Mouse (Mus musculus): ENCODE measurements around the gene Lsm12. TPM values are rescaled to one million over a fixed set of nuclear protein-coding genes. Genes with fewer than 3 reads are reported as not detected.

Lsm12 gene
- polyA plus RNA-seq, 1 experiment = 41.5 TPM

DNA sequence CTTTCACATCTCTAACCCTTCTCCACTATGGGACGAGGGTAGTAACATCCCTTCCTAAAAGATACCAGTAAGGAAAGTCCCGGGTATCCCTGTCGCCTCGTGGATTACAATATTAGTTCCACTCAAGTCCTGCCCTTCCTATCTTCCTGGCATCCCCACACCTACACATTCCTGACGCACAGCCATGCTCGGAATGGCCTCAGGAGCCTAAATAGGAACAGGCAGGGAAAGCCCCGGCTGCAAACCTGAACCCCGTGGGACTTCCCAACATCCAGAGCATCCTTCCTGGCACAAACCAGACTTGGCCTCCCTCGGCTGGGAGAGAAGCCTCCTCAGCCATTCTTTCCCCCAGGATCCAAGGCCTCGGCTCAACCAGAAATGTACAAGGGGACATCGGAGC lies 30.4 kb upstream of the Lsm12 start:
- no peaks in the 10 kb centered on the region for H3K36me3 ChIP-seq (ENCODE audit: control insufficient read depth, insufficient read depth, low read length)
- H3K4me1 ChIP-seq (ENCODE audit: control insufficient read depth, insufficient read depth, low read length) = peaks cover 20% of the 10 kb centered on the region
- no peak overlapping the region for H3K27ac ChIP-seq (ENCODE audit: control insufficient read depth, insufficient read depth, low read depth, low read length)
- TF ChIP-seq POLR2A (IDR thresholded peaks at IDR 0.05; ENCODE audit: control insufficient read depth, low read depth, low read length) (no peak), CTCF (IDR thresholded peaks at IDR 0.05; ENCODE audit: control insufficient read depth, insufficient read depth, insufficient replicate concordance, low read depth, low read length) (no peak)
- H3K4me3 ChIP-seq (ENCODE audit: control insufficient read depth, low read depth, low read length) = no peak overlapping the region
- no peaks in the 10 kb centered on the region for H3K27me3 ChIP-seq (ENCODE audit: control insufficient read depth, insufficient read depth, low read length)

DNA sequence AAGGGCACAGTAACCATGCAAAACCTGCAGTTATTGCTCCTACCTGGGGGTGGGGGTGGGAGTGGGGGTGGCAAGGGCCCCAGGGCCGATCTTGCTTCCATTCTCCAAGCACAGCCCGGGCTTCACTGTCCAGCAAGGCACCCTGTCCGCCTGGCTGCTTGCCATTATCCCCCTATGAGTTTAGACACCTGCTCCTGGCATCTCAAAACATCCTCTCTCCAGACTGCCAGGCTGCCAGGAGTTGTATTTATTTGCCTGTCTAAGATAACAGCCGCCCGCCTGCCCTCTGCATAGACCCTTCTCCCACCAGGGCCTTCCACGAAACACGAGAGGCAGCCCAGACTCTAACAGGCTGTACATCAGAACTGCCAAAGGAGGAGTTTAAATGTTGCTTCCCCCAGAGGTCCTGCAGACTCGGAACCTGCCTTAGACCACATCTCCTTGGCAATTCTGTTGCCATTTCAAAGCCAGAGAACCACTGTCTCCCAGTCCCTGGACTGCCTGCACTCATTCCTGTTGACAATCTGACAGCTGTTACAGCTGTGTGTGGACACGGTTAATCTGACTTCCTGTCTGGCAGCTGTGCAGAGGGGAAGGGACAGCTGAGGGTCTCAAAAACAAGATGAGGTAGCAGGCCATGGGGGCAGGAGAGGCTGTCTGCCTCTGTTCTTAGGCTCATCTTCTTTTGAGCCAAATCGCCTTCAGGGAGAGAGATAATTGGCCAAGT lies 29.5 kb upstream of the Lsm12 start:
- no peak for TF ChIP-seq POLR2A (IDR thresholded peaks at IDR 0.05; ENCODE audit: control insufficient read depth, low read depth, low read length)
- TF ChIP-seq CTCF (IDR thresholded peaks at IDR 0.05; ENCODE audit: control insufficient read depth, insufficient read depth, insufficient replicate concordance, low read depth, low read length) = no peak
- no peak overlapping the region for H3K4me3 ChIP-seq (ENCODE audit: control insufficient read depth, low read depth, low read length)
- H3K4me1 ChIP-seq (ENCODE audit: control insufficient read depth, insufficient read depth, low read length) = peaks cover 19% of the 10 kb centered on the region
- no peak overlapping the region for H3K27ac ChIP-seq (ENCODE audit: control insufficient read depth, insufficient read depth, low read depth, low read length)
- H3K27me3 ChIP-seq (ENCODE audit: control insufficient read depth, insufficient read depth, low read length) = no peaks in the 10 kb centered on the region
- H3K36me3 ChIP-seq (ENCODE audit: control insufficient read depth, insufficient read depth, low read length) = no peaks in the 10 kb centered on the region

DNA sequence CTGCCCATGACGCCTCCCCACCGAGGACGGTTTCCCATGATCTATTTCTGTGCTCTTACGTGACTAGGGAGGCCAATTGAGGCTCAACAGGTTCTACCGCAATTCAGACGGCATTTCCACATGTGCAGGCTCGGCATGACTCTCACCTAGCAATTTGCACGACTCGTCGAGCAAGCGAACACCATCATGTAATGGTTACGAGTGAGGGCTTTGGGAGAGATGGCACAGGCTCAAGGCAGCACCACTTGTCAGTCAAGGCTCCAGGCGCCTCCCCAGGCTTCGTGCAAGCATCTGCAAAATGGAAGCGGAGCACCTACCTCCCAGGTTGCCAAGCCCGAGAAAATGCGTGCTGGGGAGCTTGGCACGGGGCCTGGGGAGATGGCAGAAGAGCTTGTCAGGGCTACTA lies 26.8 kb upstream of the Lsm12 start:
- H3K36me3 ChIP-seq (ENCODE audit: control insufficient read depth, insufficient read depth, low read length) = no peaks in the 10 kb centered on the region
- H3K27me3 ChIP-seq (ENCODE audit: control insufficient read depth, insufficient read depth, low read length) = no peaks in the 10 kb centered on the region
- no peak overlapping the region for H3K4me3 ChIP-seq (ENCODE audit: control insufficient read depth, low read depth, low read length)
- no peak overlapping the region for H3K27ac ChIP-seq (ENCODE audit: control insufficient read depth, insufficient read depth, low read depth, low read length)
- H3K4me1 ChIP-seq (ENCODE audit: control insufficient read depth, insufficient read depth, low read length) = peaks cover 7% of the 10 kb centered on the region
- no peak for TF ChIP-seq POLR2A (IDR thresholded peaks at IDR 0.05; ENCODE audit: control insufficient read depth, low read depth, low read length)
- TF ChIP-seq CTCF (IDR thresholded peaks at IDR 0.05; ENCODE audit: control insufficient read depth, insufficient read depth, insufficient replicate concordance, low read depth, low read length) = no peak

DNA sequence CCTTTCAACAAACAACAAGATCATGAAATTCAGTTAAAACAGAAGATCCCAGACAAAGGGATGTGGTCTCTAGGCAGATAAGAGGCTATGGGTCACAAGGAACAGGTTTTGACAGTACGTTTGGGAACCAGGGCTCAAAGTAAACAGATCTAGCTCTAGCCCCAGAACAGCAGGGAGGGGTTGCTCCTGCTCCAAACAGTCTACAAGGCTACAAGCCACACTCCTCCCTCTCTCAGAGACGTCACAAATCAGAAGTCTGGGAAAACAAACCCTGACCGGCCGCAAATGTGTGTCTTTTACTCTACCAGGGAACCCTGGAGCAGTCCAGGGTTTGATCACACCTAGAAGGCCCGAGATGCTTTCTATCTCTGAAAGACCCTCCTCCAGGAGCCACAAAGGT lies 25.9 kb upstream of the Lsm12 start:
- Histone ChIP-seq H3K27me3 (ENCODE audit: control insufficient read depth, insufficient read depth, low read length) (no peaks in the 10 kb centered on the region), H3K4me1 (ENCODE audit: control insufficient read depth, insufficient read depth, low read length) (peaks cover 8% of the 10 kb centered on the region), H3K4me3 (ENCODE audit: control insufficient read depth, low read depth, low read length) (no peak overlapping the region), H3K36me3 (ENCODE audit: control insufficient read depth, insufficient read depth, low read length) (no peaks in the 10 kb centered on the region), H3K27ac (ENCODE audit: control insufficient read depth, insufficient read depth, low read depth, low read length) (no peak overlapping the region)
- TF ChIP-seq POLR2A (IDR thresholded peaks at IDR 0.05; ENCODE audit: control insufficient read depth, low read depth, low read length) = no peak

DNA sequence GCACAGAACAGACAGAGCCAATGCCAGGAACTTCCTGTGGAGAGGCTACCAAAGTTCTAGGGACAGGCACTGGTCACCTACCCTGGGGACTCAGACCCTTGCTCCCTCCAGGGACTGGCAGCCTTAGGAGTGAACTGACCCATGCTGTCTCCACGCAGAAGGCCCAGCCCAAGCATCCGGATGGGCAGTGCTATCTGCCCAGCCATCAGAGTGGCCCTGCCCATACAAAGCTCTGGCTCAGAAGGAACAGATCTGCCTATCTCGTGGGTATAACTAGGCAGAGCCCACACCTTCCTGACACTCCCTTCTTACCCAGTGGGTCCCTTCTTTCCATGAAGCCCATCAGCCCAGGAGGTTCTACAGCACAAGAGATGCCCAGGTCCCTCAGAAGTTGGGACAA lies 25.1 kb upstream of the Lsm12 start:
- TF ChIP-seq POLR2A (IDR thresholded peaks at IDR 0.05; ENCODE audit: control insufficient read depth, low read depth, low read length) (no peak), CTCF (IDR thresholded peaks at IDR 0.05; ENCODE audit: control insufficient read depth, insufficient read depth, insufficient replicate concordance, low read depth, low read length) (no peak)
- no peak overlapping the region for H3K4me3 ChIP-seq (ENCODE audit: control insufficient read depth, low read depth, low read length)
- no peaks in the 10 kb centered on the region for H3K36me3 ChIP-seq (ENCODE audit: control insufficient read depth, insufficient read depth, low read length)
- H3K27me3 ChIP-seq (ENCODE audit: control insufficient read depth, insufficient read depth, low read length) = no peaks in the 10 kb centered on the region
- peaks cover 7% of the 10 kb centered on the region for H3K4me1 ChIP-seq (ENCODE audit: control insufficient read depth, insufficient read depth, low read length)
- H3K27ac ChIP-seq (ENCODE audit: control insufficient read depth, insufficient read depth, low read depth, low read length) = no peak overlapping the region

DNA sequence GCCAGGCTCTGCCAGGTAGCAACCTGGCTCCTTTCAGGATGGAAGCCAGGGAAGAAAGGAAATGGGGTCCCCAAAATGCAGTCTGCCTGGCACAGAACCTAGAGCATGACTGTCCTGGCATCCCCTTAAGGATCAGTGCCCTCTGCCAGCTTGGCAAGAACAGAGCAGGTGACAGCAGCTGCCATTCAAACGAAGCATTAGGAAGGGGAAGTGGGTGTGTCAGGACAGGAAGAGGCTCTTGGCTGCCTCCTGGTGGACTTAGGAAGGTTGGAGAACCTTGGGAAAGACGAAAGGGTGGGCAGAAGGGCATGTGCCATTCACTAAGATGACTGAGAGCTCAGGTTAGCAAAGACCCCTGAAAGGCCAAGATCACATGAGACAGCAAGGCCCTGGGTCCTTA lies 24.6 kb upstream of the Lsm12 start:
- no peak for TF ChIP-seq POLR2A (IDR thresholded peaks at IDR 0.05; ENCODE audit: control insufficient read depth, low read depth, low read length)
- peak; percentile 51; the same call in 1 of the 2 replicates for TF ChIP-seq CTCF (IDR thresholded peaks at IDR 0.05; ENCODE audit: control insufficient read depth, insufficient read depth, insufficient replicate concordance, low read depth, low read length)
- Histone ChIP-seq H3K4me1 (ENCODE audit: control insufficient read depth, insufficient read depth, low read length) (peaks cover 5% of the 10 kb centered on the region), H3K27me3 (ENCODE audit: control insufficient read depth, insufficient read depth, low read length) (no peaks in the 10 kb centered on the region), H3K4me3 (ENCODE audit: control insufficient read depth, low read depth, low read length) (no peak overlapping the region), H3K36me3 (ENCODE audit: control insufficient read depth, insufficient read depth, low read length) (no peaks in the 10 kb centered on the region), H3K27ac (ENCODE audit: control insufficient read depth, insufficient read depth, low read depth, low read length) (no peak overlapping the region)

DNA sequence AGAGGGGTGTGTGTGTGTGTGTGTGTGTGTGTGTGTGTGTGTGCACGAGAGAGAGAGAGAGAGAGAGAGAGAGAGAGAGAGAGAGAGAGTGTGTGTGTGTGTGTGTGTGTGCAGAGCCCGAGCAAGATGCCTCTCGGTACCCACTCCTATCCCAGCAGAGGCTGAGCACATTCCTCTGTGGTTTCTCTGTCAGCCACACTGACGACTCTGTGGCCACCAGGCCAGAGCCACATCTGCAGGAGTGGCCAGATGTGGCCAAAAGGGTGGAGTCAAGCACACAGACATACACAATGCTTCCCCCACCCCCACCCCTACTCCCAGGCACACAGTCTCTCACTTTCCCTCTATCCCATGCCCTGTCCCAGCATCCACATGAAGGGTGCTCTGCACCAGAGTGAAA lies 23.8 kb upstream of the Lsm12 start:
- no peaks in the 10 kb centered on the region for H3K36me3 ChIP-seq (ENCODE audit: control insufficient read depth, insufficient read depth, low read length)
- no peak overlapping the region for H3K4me3 ChIP-seq (ENCODE audit: control insufficient read depth, low read depth, low read length)
- TF ChIP-seq CTCF (IDR thresholded peaks at IDR 0.05; ENCODE audit: control insufficient read depth, insufficient read depth, insufficient replicate concordance, low read depth, low read length) (no peak), POLR2A (IDR thresholded peaks at IDR 0.05; ENCODE audit: control insufficient read depth, low read depth, low read length) (no peak)
- peaks cover 2% of the 10 kb centered on the region for H3K4me1 ChIP-seq (ENCODE audit: control insufficient read depth, insufficient read depth, low read length)
- H3K27ac ChIP-seq (ENCODE audit: control insufficient read depth, insufficient read depth, low read depth, low read length) = no peak overlapping the region
- H3K27me3 ChIP-seq (ENCODE audit: control insufficient read depth, insufficient read depth, low read length) = no peaks in the 10 kb centered on the region
